Mouse (Mus musculus) intestine, embryonic 14.5 days (tissue): ENCODE results near the gene Msh3. TPM values are rescaled to one million over a fixed set of nuclear protein-coding genes. Genes with fewer than 3 reads are reported as not detected.

Source experiments
- ATAC-seq: fragments of 200-750 bp; cut with Nextera tagmentation; replicated peaks from 2 replicates; pipeline ENCODE4 v1.8.0; 2017; ENCODE audit warnings: low read depth, moderate number of reproducible peaks, moderate TSS enrichment, moderate library complexity; ENCODE audit not compliant: low FRiP score, low TSS enrichment
- DNase-seq: peaks from one replicate; pipeline ENCODE4 v3.0.0-alpha.2; 2018; ENCODE audit warnings: low spot score
- H3K27ac ChIP-seq: fragments of 300-500 bp; sonication (generic); 2 replicates; pipeline ENCODE4 v1.5.1; 2014; ENCODE audit warnings: low read depth, mild to moderate bottlenecking, control low read depth
- H3K27me3 ChIP-seq: fragments of 300-500 bp; sonication (generic); replicated peaks from 2 replicates; pipeline ENCODE4 v1.6.1; 2014; ENCODE audit warnings: low read length, control low read depth; ENCODE audit not compliant: control insufficient read depth, insufficient read depth
- H3K36me3 ChIP-seq: fragments of 300-500 bp; sonication (generic); 2 replicates; pipeline ENCODE4 v1.6.1; 2014; ENCODE audit warnings: low read length, control low read depth; ENCODE audit not compliant: control insufficient read depth, insufficient read depth
- H3K4me1 ChIP-seq: fragments of 300-500 bp; sonication (generic); replicated peaks from 2 replicates; pipeline ENCODE4 v1.6.1; 2014; ENCODE audit warnings: low read length, control low read depth, mixed read lengths; ENCODE audit not compliant: control insufficient read depth, insufficient read depth
- H3K4me2 ChIP-seq: fragments of 300-500 bp; sonication (generic); 2 replicates; pipeline ENCODE4 v1.6.1; 2014; ENCODE audit warnings: low read length
- H3K4me3 ChIP-seq: fragments of 300-500 bp; sonication (generic); 2 replicates; pipeline ENCODE4 v1.5.1; 2014; ENCODE audit warnings: low read depth, low read length, control low read depth, mixed read lengths
- H3K9ac ChIP-seq: fragments of 300-500 bp; sonication (generic); 2 replicates; pipeline ENCODE4 v1.6.1; 2014; ENCODE audit warnings: mild to moderate bottlenecking, low read length
- H3K9me3 ChIP-seq: fragments of 300-500 bp; sonication (generic); 2 replicates; pipeline ENCODE4 v1.6.1; 2016; ENCODE audit warnings: low read length, control low read depth; ENCODE audit not compliant: control insufficient read depth
- WGBS: fragments of 180-500 bp; shearing (Covaris S2); extraction: QIAGEN DNeasy Blood & Tissue Kit; methylation state at CpG from one replicate; pipeline ENCODE4 v1.1.7; 2014; 5-methylcytosine and 5-hydroxymethylcytosine counted together
- polyA plus RNA-seq: library from polyadenylated mRNA; unstranded; fragments of >200 nt; fragmentation: Nextera tagmentation; extraction: Ambion mirVana; gene quantifications from 2 replicates; pipeline ENCODE4 v1.2.1, GENCODE M21; 2014

The Msh3 gene
- polyA plus RNA-seq, 1 experiment from 2014 or later, result 30.2 TPM

GRCm38 (mm10) chr13:92305680-92306079, 49.1 kb downstream of the Msh3 start, which contains the start of gene Gm20379:
Gm20379 (plus strand) TSS chr13:92305980.
- Histone ChIP-seq H3K4me1 (no peaks in the 10 kb centered on the region), H3K36me3 (peaks cover 20% of the 10 kb centered on the region), H3K27me3 (no peaks in the 10 kb centered on the region), H3K9ac (no peak within 1 kb of the TSS), H3K4me3 (no peak within 1 kb of the TSS), H3K27ac (no peak within 1 kb of the TSS), H3K9me3 (no peaks in the 10 kb centered on the region), H3K4me2 (no peak within 1 kb of the TSS)
- DNase-seq (no peak), ATAC-seq (no peak)
- WGBS, result 96% methylated on average over 11 of the region's 11 CpGs

GRCm38 (mm10) chr13:92304291-92304690, 50.5 kb downstream of the Msh3 start:
- H3K4me2 ChIP-seq, result no peak overlapping the region
- ATAC-seq, result no peak
- no peak for DNase-seq
- H3K9me3 ChIP-seq, result no peaks in the 10 kb centered on the region
- H3K9ac ChIP-seq, result no peak overlapping the region
- 95% methylated on average over 5 of the region's 5 CpGs for WGBS
- H3K4me3 ChIP-seq, result no peak overlapping the region
- H3K36me3 ChIP-seq, result peaks cover 27% of the 10 kb centered on the region
- no peak overlapping the region for H3K27ac ChIP-seq
- H3K4me1 ChIP-seq, result no peaks in the 10 kb centered on the region
- H3K27me3 ChIP-seq, result no peaks in the 10 kb centered on the region

GRCm38 (mm10) chr13:92303062-92303948, 51.5 kb downstream of the Msh3 start:
- H3K4me2 ChIP-seq, result no peak overlapping the region
- 71% methylated on average over 8 of the region's 8 CpGs for WGBS
- no peak for ATAC-seq

DNA sequence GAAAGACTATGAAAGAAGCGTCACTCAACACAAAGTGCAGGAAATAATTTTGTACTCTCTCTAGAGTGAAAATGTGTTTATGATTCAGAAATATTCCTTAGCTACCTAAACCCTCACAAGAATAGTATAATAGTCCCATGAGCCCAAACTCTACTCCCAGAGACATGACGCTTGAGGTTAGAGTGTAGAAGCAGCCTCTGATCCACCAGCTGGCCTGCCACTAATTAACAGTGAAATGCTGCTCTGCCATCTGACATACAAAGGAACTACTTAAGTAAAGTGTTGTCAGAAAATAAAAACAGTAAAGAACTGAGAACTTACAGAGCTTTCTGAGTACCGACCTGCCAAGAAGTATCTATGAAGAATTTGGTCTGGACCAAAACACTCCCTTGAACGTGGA, 52.3 kb downstream of the Msh3 start:
- peaks cover 15% of the 10 kb centered on the region for H3K36me3 ChIP-seq
- no peak overlapping the region for H3K9ac ChIP-seq
- no peak overlapping the region for H3K4me2 ChIP-seq
- H3K9me3 ChIP-seq, result no peaks in the 10 kb centered on the region
- no peak overlapping the region for H3K27ac ChIP-seq
- no peaks in the 10 kb centered on the region for H3K4me1 ChIP-seq
- no peaks in the 10 kb centered on the region for H3K27me3 ChIP-seq
- ATAC-seq, result no peak
- DNase-seq, result no peak
- no peak overlapping the region for H3K4me3 ChIP-seq
- WGBS, result 74% methylated on average over 4 of the region's 4 CpGs

More at GRCm38 (mm10) chr13:92303062-92303948, 51.5 kb downstream of the Msh3 start:
- Histone ChIP-seq H3K9ac (no peak overlapping the region), H3K4me3 (no peak overlapping the region), H3K9me3 (no peaks in the 10 kb centered on the region), H3K27ac (no peak overlapping the region), H3K36me3 (peaks cover 21% of the 10 kb centered on the region), H3K27me3 (no peaks in the 10 kb centered on the region), H3K4me1 (no peaks in the 10 kb centered on the region)
- DNase-seq, result no peak

DNA sequence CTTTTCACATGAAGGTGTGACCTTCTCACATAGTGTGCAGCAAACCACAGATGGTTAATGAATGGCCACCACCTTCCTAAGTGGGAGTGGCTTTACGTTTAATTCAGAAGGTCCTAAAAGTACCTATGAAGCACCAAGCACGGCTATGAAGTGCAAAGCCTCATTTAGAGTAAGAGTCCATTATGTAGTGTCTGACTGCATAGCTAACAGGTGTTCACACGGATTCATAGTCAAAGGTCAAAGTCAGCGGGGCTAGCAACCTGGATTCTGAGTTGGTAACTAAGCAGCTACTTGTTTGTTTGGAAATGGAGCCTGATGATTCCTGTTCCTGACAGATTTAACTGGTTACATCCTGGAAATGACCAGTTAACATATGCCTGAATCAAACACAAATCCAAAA, 53.0 kb downstream of the Msh3 start:
- ATAC-seq (no peak), DNase-seq (no peak)
- no peaks in the 10 kb centered on the region for H3K9me3 ChIP-seq
- H3K4me2 ChIP-seq, result no peak overlapping the region
- WGBS, result 74% methylated on average over 4 of the region's 4 CpGs
- no peaks in the 10 kb centered on the region for H3K27me3 ChIP-seq
- H3K9ac ChIP-seq, result no peak overlapping the region
- H3K27ac ChIP-seq, result no peak overlapping the region
- H3K4me1 ChIP-seq, result no peaks in the 10 kb centered on the region
- H3K4me3 ChIP-seq, result no peak overlapping the region
- peaks cover 15% of the 10 kb centered on the region for H3K36me3 ChIP-seq

- no peaks in the 10 kb centered on the region for H3K27me3 ChIP-seq
- H3K27ac ChIP-seq, result no peak overlapping the region
- no peaks in the 10 kb centered on the region for H3K9me3 ChIP-seq
- no peak overlapping the region for H3K4me2 ChIP-seq
- H3K36me3 ChIP-seq, result peaks cover 13% of the 10 kb centered on the region
- WGBS, result 73% methylated on average over 1 of the region's 1 CpGs
- no peak overlapping the region for H3K9ac ChIP-seq
- H3K4me3 ChIP-seq, result no peak overlapping the region
- no peak for DNase-seq
- H3K4me1 ChIP-seq, result no peaks in the 10 kb centered on the region
- no peak for ATAC-seq
These were observed 55.3 kb downstream of the Msh3 start for GRCm38 (mm10) chr13:92299522-92299921.

- Histone ChIP-seq H3K27me3 (no peaks in the 10 kb centered on the region), H3K36me3 (peaks cover 13% of the 10 kb centered on the region), H3K27ac (no peak overlapping the region), H3K4me2 (no peak overlapping the region), H3K9me3 (no peaks in the 10 kb centered on the region), H3K4me3 (no peak overlapping the region), H3K4me1 (no peaks in the 10 kb centered on the region), H3K9ac (no peak overlapping the region)
- no peak for ATAC-seq
- DNase-seq, result no peak
- WGBS, result 88% methylated on average over 2 of the region's 2 CpGs
These were observed 57.8 kb downstream of the Msh3 start for GRCm38 (mm10) chr13:92297021-92297420.

GRCm38 (mm10) chr13:92296490-92296889, 58.3 kb downstream of the Msh3 start:
- Histone ChIP-seq H3K4me1 (no peaks in the 10 kb centered on the region), H3K27ac (no peak overlapping the region), H3K9me3 (no peaks in the 10 kb centered on the region), H3K4me2 (no peak overlapping the region), H3K4me3 (no peak overlapping the region), H3K27me3 (no peaks in the 10 kb centered on the region), H3K36me3 (peaks cover 13% of the 10 kb centered on the region), H3K9ac (no peak overlapping the region)
- DNase-seq, result no peak
- WGBS, result 97% methylated on average over 4 of the region's 4 CpGs
- ATAC-seq, result no peak

DNA sequence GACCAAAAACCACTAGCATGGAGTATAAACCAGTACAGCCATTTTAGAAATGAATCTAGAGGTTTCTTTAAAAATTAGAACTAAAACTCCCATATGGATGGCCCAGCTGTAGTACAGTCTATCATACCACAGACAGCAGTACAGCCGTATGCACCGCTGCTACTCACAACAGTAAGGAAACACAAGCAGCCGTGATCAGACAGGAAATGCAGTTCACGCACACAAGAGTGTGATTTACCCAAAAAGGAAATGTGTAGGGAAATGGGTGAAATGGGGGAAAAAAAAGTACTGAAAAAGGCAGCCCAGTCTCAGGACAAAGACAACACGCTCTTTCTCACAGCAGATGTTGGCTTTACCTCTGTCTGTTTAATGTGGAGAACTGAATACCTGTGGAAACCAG, 60.9 kb downstream of the Msh3 start:
- no peak overlapping the region for H3K4me2 ChIP-seq
- H3K4me3 ChIP-seq, result no peak overlapping the region
- 67% methylated on average over 5 of the region's 5 CpGs for WGBS
- ATAC-seq (no peak), DNase-seq (no peak)
- peaks cover 14% of the 10 kb centered on the region; the same call in 1 of the 2 replicates for H3K36me3 ChIP-seq
- no peaks in the 10 kb centered on the region for H3K9me3 ChIP-seq
- H3K27me3 ChIP-seq, result no peaks in the 10 kb centered on the region
- no peak overlapping the region for H3K27ac ChIP-seq
- no peak overlapping the region for H3K9ac ChIP-seq
- H3K4me1 ChIP-seq, result no peaks in the 10 kb centered on the region
